Mouse (Mus musculus) cerebellum, postnatal 4 days (tissue): ENCODE results near the gene Neurl2.
"Not testable (repeated sequence)": the region's sequence is repeated elsewhere in the genome, so short reads cannot be mapped to it uniquely, and the experiment has no call there.

ENCODE experiments used
- DNase-seq, 2 experiments: peaks; one replicate each; pipeline ENCODE4 v3.0.0; 2022; ENCODE audit warnings: low spot score in 2 of 2, mixed read lengths in 1 of 2

Gene Neurl2

DNA sequence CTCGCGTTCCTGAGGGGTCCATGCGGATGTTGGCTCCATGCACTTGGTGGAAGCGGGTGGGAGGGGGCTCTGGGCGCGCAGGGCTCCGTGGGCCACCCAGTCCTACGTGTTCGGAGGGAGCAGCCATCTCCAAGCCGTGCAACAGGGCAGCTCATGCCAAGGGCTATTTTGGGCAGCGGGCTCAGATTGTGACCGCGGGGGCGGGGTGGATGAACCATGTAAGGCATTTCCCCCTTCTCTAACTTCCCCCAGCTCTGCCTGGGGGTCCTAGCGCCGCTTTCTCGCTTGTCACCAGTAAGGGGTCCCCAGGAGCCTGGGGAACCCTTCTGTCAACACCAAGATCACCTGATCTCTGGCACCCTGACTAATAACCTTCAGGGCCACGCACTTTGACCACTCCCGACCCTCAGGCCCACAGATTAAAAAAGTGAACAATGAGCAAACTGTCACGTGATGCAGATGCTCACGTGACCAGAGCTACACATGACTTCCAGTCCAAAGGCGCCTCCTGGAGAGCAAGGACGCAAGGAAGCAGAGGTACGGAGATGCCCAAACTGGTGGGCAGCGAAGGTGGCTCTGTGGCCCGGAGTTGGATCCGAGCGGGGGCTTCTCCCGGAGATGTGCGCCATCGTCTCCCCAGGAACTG is at the start of gene Neurl2:
TSS of gene Neurl2 (minus strand) at position 143 of the 646 bp plus-strand sequence.
- peak; percentile 76 to 90 for DNase-seq

GRCm38 (mm10) chr2:164882619-164883018 is 49.4 kb upstream of the Neurl2 start:
- DNase-seq = no peak

- DNase-seq = peak; percentile 91 to 96
These were observed 46.5 kb upstream of the Neurl2 start for GRCm38 (mm10) chr2:164879568-164880277.

GRCm38 (mm10) chr2:164879228-164879567 is 45.9 kb upstream of the Neurl2 start, which contains the start of gene Pcif1:
Gene Pcif1, plus strand, starts transcription at chr2:164879304.
- DNase-seq = peak; percentile 97

DNA sequence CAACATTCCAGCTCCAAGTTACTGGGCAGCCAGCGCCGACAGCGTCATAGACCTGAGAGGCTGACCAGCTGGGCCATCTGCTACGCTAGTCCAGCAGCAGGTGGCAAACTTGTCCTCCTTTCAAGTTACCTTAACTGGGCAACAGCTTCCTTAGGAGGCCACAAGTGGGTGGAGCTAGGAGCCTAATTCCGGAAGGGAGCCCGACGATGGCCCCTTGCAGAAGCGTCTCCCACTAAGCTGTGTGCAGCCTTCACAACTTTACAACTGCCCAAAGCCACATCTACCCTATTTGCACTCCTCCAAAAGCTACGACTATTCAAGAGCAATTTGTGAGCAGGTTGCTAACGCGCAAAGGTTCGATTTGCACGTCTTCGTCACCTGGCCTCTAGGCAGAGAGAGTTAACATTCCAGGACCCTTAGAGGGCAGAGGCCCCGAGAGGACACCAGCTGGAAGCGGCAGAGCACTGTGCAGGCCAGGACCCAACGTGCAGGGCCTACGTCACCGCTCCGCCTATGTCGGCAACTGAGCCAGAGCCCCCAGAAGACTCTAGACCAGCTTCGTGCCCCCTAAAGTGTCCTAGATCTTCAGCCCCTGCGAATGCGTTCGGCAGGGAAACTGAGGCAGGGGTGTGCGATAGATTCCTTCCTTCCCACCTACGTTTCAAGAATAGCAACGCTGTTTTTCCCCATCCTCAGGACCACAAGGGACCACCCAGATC is 45.4 kb upstream of the Neurl2 start:
- no peak for DNase-seq

DNA sequence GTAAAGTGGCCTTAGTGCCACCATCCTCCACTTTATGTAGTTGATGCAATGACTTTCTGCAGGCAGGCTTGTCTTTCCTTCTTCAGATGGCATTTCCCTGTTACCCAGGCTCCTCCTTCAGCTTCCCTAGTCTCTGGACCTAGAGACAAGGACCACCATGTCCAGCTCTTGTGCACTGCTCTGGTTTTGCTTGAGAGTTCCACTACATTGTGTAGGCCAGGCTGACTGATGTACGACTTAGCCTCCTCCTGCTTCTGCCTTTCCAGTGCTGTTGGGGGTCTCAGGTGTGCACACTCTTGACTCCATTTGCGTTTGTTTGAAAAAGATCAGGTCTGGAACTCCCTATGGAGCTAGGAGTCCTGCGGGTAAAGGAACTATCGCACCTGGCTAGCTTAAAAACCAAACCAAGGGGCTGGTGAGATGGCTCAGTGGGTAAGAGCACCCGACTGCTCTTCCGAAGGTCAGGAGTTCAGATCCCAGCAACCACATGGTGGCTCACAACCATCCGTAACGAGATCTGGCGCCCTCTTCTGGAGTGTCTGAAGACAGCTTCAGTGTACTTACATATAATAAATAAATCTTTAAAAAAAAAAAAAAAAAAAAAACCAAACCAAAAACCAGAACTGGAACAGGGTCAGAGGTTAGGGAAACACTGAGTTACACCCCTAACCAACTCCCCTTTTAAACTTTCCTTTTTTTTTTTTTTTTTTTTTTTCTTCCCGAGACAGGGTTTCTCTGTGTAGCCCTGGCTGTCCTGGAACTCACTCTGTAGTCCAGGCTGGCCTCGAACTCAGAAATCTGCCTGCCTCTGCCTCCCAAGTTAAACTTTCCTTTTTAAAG is 44.3 kb upstream of the Neurl2 start:
- DNase-seq = not testable (repeated sequence)

DNA sequence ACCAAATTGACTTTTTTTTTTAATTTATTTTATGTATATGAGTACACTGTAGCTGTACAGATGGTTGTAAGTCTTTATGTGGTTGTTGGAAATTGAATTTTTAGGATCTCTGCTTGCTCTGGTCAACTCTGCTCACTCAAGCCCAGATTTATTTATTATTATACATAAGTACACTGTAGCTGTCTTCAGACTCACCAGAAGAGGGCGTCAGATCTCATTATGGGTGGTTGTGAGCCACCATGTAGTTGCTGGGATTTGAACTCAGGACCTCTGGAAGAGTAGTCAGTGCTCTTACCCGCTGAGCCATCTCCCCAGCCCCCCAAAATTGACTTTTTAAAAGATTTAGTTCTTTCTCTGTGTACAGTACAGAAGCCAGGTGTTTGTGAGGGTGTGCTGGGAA is 42.4 kb upstream of the Neurl2 start:
- not testable (repeated sequence) for DNase-seq

GRCm38 (mm10) chr2:164874239-164874769 is 41.0 kb upstream of the Neurl2 start:
- no peak for DNase-seq

GRCm38 (mm10) chr2:164873621-164874020 is 40.4 kb upstream of the Neurl2 start:
- DNase-seq = no peak

DNA sequence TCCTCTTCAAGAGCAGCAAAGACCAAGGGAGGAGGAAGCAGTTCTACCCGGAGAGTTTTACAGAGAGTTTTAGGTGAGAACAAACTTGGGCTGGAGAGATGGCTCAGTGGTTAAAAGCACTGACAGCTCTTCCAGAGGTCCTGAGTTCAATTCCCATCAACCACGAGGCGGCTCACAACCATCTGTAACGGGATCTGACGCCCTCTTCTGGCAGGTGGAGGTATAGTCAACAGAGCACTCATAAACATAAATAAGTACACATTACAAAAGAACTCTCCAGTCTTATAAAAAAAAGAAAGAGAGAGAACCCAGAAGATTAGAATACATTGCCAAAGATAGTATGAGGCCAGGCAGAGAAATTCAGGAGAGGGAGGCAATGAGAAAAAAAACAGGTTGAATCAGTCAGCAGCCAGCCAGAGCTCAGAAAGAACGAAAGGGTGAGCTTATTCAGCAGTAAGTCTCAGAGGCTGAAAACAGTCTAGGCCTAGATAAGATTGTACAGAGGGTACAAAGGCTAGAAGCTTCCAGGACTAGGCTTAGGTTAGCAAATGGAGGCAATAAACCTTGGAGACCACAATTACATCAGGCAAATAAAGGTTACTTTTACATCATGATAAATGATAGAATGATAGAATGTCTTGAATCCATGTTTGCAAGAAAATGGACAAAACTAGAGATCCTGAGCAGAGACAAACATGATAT is 38.5 kb upstream of the Neurl2 start:
- DNase-seq = no peak

- DNase-seq = no peak
These were observed 35.2 kb upstream of the Neurl2 start for GRCm38 (mm10) chr2:164868491-164868890.

- no peak for DNase-seq
These were observed 34.3 kb upstream of the Neurl2 start for GRCm38 (mm10) chr2:164867566-164867965.

DNA sequence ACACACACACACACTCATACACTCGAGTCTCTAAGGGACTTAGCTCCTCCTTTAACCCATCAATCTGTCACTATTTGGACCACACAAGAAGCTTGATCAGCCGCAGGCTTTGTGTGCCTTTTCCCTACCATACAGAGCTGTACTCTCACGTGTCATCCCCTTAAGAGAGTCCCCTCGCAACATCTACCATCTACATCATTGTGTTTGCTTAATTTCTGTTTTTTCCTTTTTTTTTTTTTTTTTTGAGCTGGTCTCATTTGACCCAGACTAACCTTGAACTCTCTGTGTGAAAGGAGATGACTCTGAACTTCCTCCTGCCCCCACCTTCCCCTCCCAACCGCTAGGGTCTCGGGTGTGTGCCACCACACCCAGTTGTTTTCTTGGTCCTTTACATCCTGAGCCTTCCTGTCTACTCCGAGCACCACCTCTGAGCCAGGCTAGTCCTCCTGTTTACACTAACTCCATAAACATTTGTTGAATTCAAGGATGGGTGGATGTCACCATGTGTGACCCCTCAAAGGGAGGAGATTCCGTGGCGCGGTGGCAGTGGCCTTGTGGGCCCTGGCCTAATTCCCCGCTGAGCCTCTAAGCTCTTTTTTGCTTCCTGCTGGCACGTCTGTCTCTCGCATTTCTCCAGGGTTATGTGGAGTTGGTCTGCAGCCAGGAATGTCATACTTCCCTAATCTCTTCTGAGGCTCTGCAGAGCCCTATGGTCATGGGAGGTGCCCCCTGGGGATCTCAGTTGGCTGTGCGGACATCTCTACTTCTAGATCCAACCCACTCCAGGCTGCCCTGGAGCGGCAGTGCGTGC is 33.7 kb upstream of the Neurl2 start:
- no peak for DNase-seq

DNA sequence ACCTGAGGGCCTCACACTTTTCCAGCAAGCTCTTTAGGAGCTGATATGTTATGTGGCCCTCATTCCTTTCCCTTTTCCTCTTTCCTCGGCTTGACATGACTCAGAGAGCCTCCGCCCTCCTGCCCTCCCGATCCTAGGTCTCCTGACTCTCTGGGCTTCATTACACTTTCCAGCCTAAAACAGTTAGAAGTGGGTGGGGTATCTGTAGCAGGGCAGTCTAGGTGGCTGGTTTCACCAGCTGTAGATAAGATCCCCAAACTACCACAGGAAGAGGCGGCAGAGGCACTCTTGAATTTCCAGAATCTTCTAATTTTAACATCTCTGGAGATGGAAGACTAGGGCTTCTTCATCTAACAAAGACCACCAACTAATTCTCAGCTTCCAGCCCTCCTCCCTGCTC is 31.3 kb upstream of the Neurl2 start:
- DNase-seq = no peak

DNA sequence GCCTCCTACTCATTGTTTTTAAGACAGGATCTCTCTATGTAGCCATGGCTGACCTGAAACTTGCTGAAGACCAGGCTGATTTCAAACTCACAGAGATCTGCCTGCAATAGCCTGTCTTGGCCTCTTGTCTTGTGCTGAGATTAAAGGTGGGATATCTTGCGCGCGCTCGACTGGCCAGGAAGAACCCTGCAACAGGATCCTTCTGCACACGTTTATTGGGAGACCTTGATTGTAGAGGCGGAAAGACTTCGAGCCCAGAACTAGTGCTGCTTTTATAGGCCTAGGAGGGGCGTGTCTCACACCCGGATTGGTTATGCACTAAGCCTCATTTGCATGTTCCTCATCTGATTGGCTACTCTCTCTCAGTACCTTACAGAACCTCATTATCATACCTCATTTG is 30.2 kb upstream of the Neurl2 start:
- not testable (repeated sequence) for DNase-seq

- DNase-seq = peak in 1 of 2 experiments; percentile 78
These were observed 29.1 kb upstream of the Neurl2 start for GRCm38 (mm10) chr2:164862179-164862861.

DNA sequence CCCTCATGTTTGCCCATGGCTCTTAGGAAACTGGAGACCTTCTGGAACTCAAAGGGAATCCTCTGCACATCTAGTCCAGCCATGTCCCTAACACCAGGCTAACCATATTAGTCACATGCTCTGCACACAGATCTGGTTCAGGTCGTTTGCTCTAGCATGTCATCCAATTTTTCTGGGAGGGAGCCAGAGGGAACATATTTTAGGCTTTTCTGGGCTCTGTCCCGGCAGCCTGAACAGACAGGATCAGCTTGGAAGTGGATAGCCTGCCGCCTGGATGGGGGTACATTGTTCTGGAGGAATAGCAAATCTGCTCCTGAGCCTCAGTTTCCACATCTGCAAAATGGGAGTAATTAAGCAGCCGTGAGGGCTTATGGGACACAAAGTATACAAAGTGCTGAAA is 27.8 kb upstream of the Neurl2 start:
- no peak for DNase-seq

GRCm38 (mm10) chr2:164859640-164860432 is 26.6 kb upstream of the Neurl2 start:
- DNase-seq = no peak

DNA sequence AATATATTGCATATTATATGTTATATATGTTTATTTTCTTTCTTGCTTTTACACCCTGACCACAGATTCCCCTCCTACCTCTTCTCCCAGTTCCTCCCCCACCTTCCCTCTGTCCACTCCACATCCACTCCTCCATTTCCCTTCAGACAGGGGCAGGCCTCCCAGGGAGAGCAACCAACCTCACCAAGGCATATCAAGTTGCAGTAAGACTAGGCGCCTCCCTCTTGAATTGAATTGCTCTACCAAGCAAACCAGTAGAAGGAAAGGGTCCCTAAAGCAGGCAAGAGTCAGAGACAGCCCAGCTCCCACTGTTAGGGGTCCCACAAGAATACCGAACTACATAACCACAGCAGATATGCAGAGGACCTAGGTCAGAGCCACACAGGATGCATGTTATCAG is 25.9 kb upstream of the Neurl2 start:
- DNase-seq = no peak
